Mouse (Mus musculus) cerebellum, adult 18-20 months (tissue): ENCODE measurements around the gene Lix1l.
"Not testable (repeated sequence)": the region's sequence is repeated elsewhere in the genome, so short reads cannot be mapped to it uniquely, and the experiment has no call there.

Source experiments
- DNase-seq, 2 experiments: peaks; one replicate each; pipeline ENCODE4 v3.0.0; 2021

Gene Lix1l

GRCm38 (mm10) chr3:96590657-96591056, 10.3 kb upstream of the Lix1l start:
- DNase-seq, result no peak

GRCm38 (mm10) chr3:96593374-96593773, 7.6 kb upstream of the Lix1l start:
- DNase-seq, result peak in 1 of 2 experiments; percentile 52

GRCm38 (mm10) chr3:96593790-96594560, 7.0 kb upstream of the Lix1l start, which contains the start of gene Polr3gl:
Gene Polr3gl (minus strand): TSS chr3:96594181.
- peak; percentile 96 to 98 for DNase-seq

- no peak for DNase-seq
These were observed 6.1 kb upstream of the Lix1l start for GRCm38 (mm10) chr3:96594851-96595250.

- DNase-seq, result peak; percentile 53 to 62
These were observed 5.3 kb upstream of the Lix1l start for GRCm38 (mm10) chr3:96595661-96596060.

- peak; percentile 90 to 92 for DNase-seq
These were observed 4.7 kb upstream of the Lix1l start, which contains the start of gene Ankrd34a for GRCm38 (mm10) chr3:96596228-96596707. Gene Ankrd34a (plus strand): TSS chr3:96596636.

- peak in 1 of 2 experiments; percentile 45 for DNase-seq
These were observed 4.1 kb upstream of the Lix1l start for GRCm38 (mm10) chr3:96596855-96597254.

GRCm38 (mm10) chr3:96597435-96597891, 3.5 kb upstream of the Lix1l start:
- peak; percentile 52 to 67 for DNase-seq

GRCm38 (mm10) chr3:96598156-96599068, 2.5 kb upstream of the Lix1l start:
- DNase-seq, result peak; percentile 69 to 70

- no peak for DNase-seq
These were observed 1.9 kb upstream of the Lix1l start for GRCm38 (mm10) chr3:96599069-96599393.

GRCm38 (mm10) chr3:96599411-96599810, 1.5 kb upstream of the Lix1l start:
- DNase-seq, result no peak

- DNase-seq, result peak; percentile 76
These were observed 370 bp downstream of the Lix1l start for GRCm38 (mm10) chr3:96601251-96601787.

GRCm38 (mm10) chr3:96601941-96602703, 1.2 kb downstream of the Lix1l start:
- peak; percentile 39 to 51 for DNase-seq

- no peak for DNase-seq
These were observed 1.7 kb downstream of the Lix1l start for GRCm38 (mm10) chr3:96602704-96603084.

- peak; percentile 49 to 60 for DNase-seq
These were observed 2.4 kb downstream of the Lix1l start for GRCm38 (mm10) chr3:96603311-96603710.

- DNase-seq, result not testable (repeated sequence)
These were observed 5.1 kb downstream of the Lix1l start for GRCm38 (mm10) chr3:96606007-96606406.

GRCm38 (mm10) chr3:96606618-96607017, 5.7 kb downstream of the Lix1l start:
- no peak for DNase-seq

GRCm38 (mm10) chr3:96617941-96618340, 17.0 kb downstream of the Lix1l start:
- DNase-seq, result no peak

GRCm38 (mm10) chr3:96623201-96623600, 22.3 kb downstream of the Lix1l start:
- DNase-seq, result no peak

GRCm38 (mm10) chr3:96629729-96630600, 29.0 kb downstream of the Lix1l start, which contains the start of gene Rbm8a:
Gene Rbm8a (plus strand): TSS chr3:96629933.
- DNase-seq, result peak; percentile 96 to 97

- no peak for DNase-seq
These were observed 31.1 kb downstream of the Lix1l start for GRCm38 (mm10) chr3:96632058-96632457.
